Mouse (Mus musculus) kidney, adult 10 weeks (tissue): Measurements from ENCODE around the gene Arhgef7. TPM values are rescaled to one million over a fixed set of nuclear protein-coding genes. Genes with fewer than 3 reads are reported as not detected.

ENCODE experiments used
- polyA plus RNA-seq: library from polyadenylated mRNA; stranded (reverse); fragments of 350-450 nt; fragmentation: Illumina TruSeq; extraction: RNeasy Lipid Tissue Mini Kit (QIAGEN cat#74804); gene quantifications from one replicate; pipeline ENCODE4 v1.2.3, GENCODE M21; 2014; ENCODE audit warnings: low read depth, low replicate concordance

Gene Arhgef7
- 19.1 TPM for polyA plus RNA-seq

GRCm38 (mm10) chr8:11727651-11728481 is at the start of gene Arhgef7:
TSS of gene Arhgef7 (plus strand) at chr8:11727721.

GRCm38 (mm10) chr8:11701033-11701362 is 26.5 kb upstream of the Arhgef7 start, which contains the start of gene 1700016D06Rik:
TSS of gene 1700016D06Rik (minus strand) at chr8:11701063.

GRCm38 (mm10) chr8:11840174-11840573 is 112.7 kb downstream of the Arhgef7 start, which contains the start of gene Tex29:
TSS of gene Tex29 (plus strand) at chr8:11840474.

Other genes with a start within 250 kb of the Arhgef7 start
- gene Rab20, start 249.0 kb upstream of the Arhgef7 start, polyA plus RNA-seq = 9.0 TPM
- gene Naxd, start 230.2 kb upstream of the Arhgef7 start, polyA plus RNA-seq = 13.5 TPM
- 10.3 TPM for gene Cars2, start 176.9 kb upstream of the Arhgef7 start, polyA plus RNA-seq
- 22.4 TPM for gene Ing1, start 172.2 kb upstream of the Arhgef7 start, polyA plus RNA-seq
- 23.2 TPM for gene Ankrd10, start 92.0 kb upstream of the Arhgef7 start, polyA plus RNA-seq
- not detected for gene 1700016D06Rik, start 26.7 kb upstream of the Arhgef7 start, polyA plus RNA-seq
- not detected for gene Tex29, start 112.8 kb downstream of the Arhgef7 start, polyA plus RNA-seq